Mouse (Mus musculus) regulatory T cell (primary cell): ENCODE data around the gene Aqp3.

Experiments used
- in situ Hi-C: fragments of 300-600 bp; cut with MboI, MseI; formaldehyde crosslinking; loops from one replicate; pipeline ENCODE4 v1.15.1; 2025; ENCODE audit warnings: high pct_unique_total_duplicates

Aqp3 gene

GRCm38 (mm10) chr4:41071500-41072429 lies 26.2 kb downstream of the Aqp3 start:
- in situ Hi-C loops = no loop called here

- in situ Hi-C loops = no loop called here
Observed at GRCm38 (mm10) chr4:41065196-41065595, 32.8 kb downstream of the Aqp3 start.

- in situ Hi-C loops = loop anchor here (5.0 kb wide), 1 partner anchor 53 kb away; no protein-coding TSS in a partner anchor
Observed at GRCm38 (mm10) chr4:41063894-41064673, 33.9 kb downstream of the Aqp3 start.

DNA sequence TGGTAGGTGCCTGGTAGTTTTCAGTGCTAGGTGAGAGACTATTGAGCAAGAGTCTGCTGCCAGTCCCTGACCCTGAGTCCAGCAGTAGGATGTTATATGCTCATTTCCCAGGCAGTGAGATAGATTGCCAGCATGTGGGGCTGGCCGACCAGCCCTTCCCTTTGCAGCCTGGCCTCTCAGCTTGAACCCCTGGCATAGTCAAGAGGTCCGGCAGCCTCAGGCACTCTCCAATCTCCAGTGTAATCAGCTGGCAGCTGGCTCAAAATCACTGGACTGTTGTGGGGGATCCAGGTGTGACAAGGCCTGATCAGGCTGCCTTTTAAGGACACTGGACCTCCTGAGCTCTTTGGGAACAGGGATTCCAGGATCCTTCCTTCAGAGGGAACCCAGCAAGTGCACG lies 34.6 kb downstream of the Aqp3 start:
- in situ Hi-C loops = loop anchor here (5.0 kb wide), 1 partner anchor 54 kb away; no protein-coding TSS in a partner anchor

GRCm38 (mm10) chr4:41057361-41057760 lies 40.6 kb downstream of the Aqp3 start:
- in situ Hi-C loops = no loop called here

GRCm38 (mm10) chr4:41056742-41057332 lies 41.1 kb downstream of the Aqp3 start:
- in situ Hi-C loops = no loop called here

GRCm38 (mm10) chr4:41056253-41056652 lies 41.7 kb downstream of the Aqp3 start:
- in situ Hi-C loops = no loop called here

- in situ Hi-C loops = no loop called here
Observed at GRCm38 (mm10) chr4:41055111-41055510, 42.9 kb downstream of the Aqp3 start.

- in situ Hi-C loops = no loop called here
Observed at GRCm38 (mm10) chr4:41051781-41052180, 46.2 kb downstream of the Aqp3 start.

DNA sequence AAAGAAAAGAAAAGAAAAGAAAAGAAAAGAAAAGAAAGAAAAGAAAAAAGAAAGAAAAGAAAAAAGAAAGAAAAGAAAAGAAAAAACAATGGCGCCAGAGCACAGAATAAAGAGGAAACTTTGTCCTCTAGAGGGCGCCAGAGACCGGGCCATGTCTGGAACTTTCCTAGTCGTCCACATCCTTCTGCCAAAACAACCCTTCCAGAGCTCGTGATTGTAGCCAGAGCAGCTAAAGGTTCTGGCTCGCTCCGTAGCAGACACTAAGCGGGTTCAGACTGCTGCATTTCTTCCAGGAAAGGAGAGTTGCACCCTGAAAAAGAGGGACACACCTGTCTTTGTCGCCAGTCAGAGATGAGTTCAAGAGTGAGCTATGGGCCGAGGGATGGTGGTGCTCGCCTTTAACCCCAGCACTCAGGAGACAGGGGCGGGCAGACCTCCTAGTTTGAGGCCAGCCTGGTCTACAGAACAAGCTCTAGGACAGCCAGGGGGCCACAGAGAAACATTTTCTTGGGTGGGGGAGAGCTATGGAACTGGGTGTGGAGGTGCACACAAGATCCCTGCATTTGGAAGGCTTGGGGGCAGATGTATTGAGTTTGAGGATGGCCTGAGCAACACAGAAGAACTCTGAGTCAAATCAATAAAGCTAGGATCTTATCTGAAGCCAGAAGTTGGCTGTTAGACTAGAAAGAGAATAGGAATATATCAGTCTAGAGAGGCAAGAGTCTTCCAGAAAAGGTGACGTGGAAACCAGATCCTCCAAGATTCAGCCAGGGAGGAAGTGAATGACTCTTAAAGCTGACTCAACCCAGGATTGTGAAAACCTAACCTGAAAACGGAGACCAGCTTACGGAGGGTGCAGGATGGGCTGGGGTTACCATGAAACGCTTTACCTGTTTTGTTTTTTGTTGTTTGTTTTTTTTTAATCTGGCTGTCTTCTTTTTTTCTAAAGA lies 47.0 kb downstream of the Aqp3 start:
- in situ Hi-C loops = no loop called here

DNA sequence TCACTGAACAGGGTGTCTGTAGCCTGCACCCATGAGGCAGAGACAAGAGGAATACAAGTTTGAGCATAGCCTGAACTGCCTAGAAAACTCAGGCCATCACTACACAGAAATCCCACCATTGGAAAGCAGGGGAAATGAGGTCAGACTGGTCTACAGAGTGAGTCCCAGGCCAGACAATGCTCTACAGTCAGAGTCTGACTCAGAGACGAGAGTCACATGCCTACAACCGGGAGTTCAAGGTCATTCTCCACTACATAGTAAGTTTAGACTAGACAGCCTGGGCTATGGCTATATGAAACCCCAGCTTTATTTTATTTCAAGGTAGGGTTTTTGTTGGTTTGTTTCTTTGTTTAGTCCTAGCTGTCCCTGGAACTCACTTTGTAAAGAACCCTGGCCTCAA lies 49.1 kb downstream of the Aqp3 start:
- in situ Hi-C loops = no loop called here

- in situ Hi-C loops = no loop called here
Observed at GRCm38 (mm10) chr4:41047524-41048271, 50.3 kb downstream of the Aqp3 start, which contains the start of gene Aqp7. TSS of gene Aqp7 (minus strand) at chr4:41048139.

GRCm38 (mm10) chr4:41046254-41046795 lies 51.7 kb downstream of the Aqp3 start:
- in situ Hi-C loops = no loop called here

DNA sequence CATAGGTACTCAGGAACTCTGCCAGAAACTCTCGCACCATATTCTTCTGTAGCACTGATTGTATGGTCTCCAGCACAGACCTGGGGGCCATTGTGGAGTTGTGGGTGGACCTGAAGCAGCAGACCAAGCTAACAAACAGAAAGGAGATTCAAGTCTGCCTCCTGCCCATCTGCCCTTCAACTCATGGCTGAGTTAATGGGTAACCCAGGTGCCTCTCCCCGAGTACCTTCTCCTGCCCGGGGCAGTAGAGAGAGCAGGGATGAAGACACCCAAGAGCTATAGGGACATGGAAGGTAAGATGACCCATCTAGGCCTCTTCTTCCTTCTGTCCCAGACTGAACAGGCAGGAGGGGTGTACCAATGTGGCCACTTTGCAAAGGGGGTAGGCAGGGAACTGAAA lies 52.7 kb downstream of the Aqp3 start:
- in situ Hi-C loops = no loop called here

DNA sequence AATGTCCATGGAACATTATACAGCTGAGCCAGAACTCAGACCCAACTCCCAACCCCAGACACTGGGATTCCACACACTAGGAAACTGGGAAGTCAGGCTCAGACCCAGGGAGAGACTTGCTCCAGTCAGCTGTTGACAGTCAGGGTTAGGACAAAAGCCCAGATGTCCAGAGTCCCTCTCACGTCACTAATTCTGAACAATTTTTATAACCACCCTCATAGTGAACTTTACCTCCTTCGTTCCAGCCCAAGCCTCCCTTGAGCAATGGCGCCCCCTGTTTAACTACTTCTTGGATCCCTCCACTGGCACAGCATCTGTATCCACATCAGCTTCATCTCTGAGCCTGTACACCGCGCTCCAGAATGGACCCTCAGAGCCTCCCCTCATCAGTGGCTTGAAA lies 54.0 kb downstream of the Aqp3 start:
- in situ Hi-C loops = no loop called here

GRCm38 (mm10) chr4:41042880-41043279 lies 55.1 kb downstream of the Aqp3 start:
- in situ Hi-C loops = no loop called here
